Mouse (Mus musculus) small intestine, adult 10 weeks (tissue): ENCODE data around the gene Tmc3. TPM values are rescaled to one million over a fixed set of nuclear protein-coding genes. Genes with fewer than 3 reads are reported as not detected.

Experiments
- polyA plus RNA-seq: library from polyadenylated mRNA; stranded (reverse); fragments of 350-450 nt; fragmentation: Illumina TruSeq; extraction: RNeasy Lipid Tissue Mini Kit (QIAGEN cat#74804); gene quantifications from one replicate; pipeline ENCODE4 v1.2.3, GENCODE M21; 2014; ENCODE audit warnings: low replicate concordance

Gene Tmc3
- polyA plus RNA-seq: 0.48 TPM

DNA sequence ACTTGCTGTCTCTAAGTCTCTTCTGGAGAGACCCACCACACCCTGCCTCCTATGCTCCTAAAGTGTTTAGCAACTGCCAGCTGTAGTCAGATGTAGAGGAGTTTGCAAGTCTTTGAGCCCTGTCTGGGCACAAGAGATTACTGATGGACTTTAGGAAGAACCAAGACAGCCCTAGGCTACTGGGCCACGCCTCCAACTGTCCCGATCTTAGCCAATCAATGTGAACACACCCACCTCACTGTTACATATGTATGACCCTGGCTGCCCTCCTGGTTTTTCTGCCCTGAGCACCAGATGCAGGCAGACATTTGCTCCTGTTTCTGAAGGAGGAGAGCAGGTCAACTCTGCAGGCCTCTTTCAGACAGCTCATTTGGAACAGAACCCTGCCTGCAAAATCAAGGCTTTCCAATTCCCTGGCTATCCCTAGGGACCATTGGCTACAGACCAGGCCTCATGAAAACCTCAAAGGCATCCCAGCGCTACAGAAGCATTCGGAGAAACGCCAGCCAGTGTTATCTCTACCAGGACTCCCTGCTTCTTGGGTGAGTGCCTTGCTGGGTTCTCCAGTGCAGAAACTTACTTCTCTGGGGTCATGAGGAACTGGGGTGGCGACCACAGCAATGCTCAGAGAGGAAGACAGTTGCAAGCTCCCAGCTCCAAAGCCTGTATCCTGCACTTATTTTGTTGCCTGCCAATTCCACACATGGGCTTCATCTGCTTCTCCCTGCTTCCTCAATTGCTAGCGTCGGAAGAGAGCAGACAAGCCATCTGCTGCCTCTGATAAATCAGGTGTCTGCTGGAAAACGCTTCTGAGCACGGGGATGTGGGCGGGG is at the start of gene Tmc3:
TSS of gene Tmc3 (plus strand) at position 289 of the 833 bp plus-strand sequence.

DNA sequence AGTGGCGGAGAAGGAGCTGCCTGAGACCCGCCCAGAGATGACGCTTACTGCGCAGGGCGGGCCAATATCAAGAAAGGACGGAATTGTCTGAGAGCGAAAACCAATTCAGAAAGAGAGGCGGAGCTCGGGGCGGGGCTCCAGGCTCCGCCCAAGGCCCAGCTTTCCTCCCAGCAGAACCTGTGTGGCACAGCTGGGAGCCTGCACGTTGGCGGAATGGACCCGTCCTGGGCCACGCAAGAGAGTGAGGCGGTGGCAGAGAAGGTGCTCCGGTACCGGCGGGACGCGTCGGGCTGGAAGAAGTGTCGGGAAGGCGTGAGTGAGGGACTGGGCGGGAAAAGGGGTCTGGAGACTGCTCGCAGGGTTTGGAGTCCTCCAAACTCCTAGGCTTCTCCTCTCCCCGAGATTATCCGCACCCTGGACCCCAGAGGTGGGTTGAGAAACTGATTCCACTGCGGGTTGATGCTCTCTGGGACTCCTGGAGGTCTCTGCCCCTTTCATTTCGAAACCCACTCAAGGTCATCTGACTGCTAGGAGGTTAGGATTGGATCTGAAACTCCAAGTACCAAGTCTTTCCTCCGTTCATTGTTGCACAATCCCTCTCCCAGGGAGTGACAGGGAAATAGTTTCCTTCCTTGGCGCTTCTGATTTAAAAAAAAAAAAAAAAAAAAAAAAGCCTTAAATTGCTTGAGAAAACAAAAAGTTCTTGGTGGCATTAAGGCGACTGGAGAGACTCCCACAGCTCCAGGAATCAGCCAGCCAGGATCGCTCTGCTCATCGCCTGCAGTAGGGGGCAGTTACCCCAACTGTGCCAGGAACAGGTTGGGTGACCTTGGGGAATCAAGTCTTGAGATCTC is 47.3 kb downstream of the Tmc3 start, which contains the start of gene Stard5:
TSS of gene Stard5 (plus strand) at position 132 of the 854 bp plus-strand sequence.

Other genes with a start within 250 kb of the Tmc3 start
- gene Stard5, start 47.0 kb downstream of the Tmc3 start, polyA plus RNA-seq: 19.1 TPM
- gene Il16, start 160.8 kb downstream of the Tmc3 start, polyA plus RNA-seq: 1.1 TPM
- not detected for gene Cfap161, start 210.0 kb downstream of the Tmc3 start, polyA plus RNA-seq